Mouse (Mus musculus): ENCODE data around the gene Tmco5b.

- TF ChIP-seq CTCF (IDR thresholded peaks at IDR 0.05; ENCODE audit: extremely low read depth, insufficient read depth, insufficient read length, insufficient replicate concordance) (no peak), POLR2A (IDR thresholded peaks at IDR 0.05; ENCODE audit: low read depth, low read length) (no peak)
Measured at GRCm38 (mm10) chr2:113311211-113311610, 25.7 kb downstream of the Tmco5b start.

All from spleen, adult 2 months (tissue).